Mouse (Mus musculus): ENCODE measurements around the gene Fis1.

The Fis1 gene

DNA sequence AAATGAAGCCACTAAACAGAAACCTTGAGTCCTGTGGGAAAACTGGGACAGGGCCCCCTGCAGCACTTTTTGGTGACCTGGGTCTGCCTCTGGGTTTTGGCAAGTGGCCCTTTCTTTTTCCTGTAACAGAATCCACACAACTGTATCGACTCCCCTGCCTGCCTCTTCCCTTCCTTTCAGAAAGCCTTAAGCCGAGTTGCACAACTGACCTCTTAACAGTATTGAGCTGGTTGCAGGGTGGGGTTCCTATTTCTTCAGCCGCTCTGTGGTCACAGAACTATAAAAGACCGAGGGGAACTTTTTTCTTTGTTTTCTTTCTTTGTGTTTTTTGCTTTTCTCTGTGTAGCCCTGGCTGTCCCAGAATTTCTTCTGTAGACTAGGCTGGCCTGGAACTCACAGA is 24.7 kb downstream of the Fis1 start:
- no peak for DNase-seq

DNA sequence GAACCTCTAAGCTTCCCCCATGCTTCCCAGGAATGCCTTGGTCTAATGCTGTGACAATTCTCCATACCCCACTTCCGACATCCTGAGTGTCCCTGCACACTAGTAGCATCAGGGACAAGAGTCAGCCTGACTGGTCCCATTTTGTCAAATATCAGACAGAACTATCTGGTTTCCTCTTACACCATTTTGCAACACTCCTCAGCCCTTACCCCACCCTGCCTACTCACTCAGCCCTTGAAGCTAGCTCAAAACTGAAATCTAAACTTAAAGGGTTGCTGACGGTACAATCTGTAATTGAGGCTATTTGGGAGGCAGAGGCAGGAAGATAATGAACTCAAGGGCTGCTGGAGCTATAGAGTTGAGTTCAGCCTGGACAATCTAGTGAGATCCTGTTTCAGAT is 26.7 kb downstream of the Fis1 start:
- DNase-seq: no peak

DNA sequence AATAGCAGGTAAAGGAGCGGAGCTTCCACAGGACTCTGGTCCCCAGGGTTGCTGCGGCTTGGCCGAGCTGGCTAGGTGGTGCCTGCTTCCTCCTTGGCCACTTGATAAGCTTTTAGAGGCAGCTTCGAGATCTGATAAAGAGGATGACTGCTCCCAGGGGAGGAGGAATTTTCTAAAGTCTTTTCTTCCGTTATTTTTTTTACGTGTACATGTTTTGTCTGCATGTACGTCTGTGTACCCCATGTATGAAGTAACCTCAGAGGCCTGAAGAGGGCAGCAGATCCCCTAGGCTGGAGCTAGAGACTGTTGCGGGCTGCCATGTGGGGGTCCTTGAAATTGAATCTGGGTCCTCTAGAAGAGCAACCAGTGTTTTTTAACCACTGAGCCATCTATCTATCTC is 27.9 kb downstream of the Fis1 start:
- DNase-seq: no peak

DNA sequence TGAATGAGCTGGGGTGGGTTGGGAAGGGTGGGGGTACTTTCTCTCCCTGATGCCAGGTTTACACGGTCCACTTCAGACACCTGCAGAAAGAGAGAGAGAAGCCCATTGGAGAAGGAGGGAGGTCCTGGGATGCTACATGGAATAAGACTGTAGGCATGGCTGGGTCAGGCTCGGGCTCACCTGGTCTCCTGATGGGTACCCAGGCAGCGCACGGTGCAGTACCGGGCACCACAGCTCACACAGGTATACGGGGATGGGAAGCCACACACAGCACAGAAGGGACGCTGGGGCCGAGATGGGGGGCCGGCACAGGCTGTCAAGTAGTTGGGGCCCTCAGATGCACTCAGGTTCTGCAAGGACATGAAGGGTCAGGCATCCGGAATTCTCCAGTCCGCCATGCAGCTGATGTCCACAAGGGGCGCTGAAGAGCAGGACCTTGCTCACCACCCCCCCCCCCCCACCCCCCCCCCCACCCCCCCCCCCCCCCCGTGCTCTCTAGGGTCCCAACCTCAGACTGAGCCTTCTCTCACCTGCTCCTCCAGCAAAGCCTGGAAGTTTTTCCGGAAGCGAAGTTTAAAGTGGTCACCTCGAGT is 29.4 kb downstream of the Fis1 start:
- peak; percentile 65 for DNase-seq

DNA sequence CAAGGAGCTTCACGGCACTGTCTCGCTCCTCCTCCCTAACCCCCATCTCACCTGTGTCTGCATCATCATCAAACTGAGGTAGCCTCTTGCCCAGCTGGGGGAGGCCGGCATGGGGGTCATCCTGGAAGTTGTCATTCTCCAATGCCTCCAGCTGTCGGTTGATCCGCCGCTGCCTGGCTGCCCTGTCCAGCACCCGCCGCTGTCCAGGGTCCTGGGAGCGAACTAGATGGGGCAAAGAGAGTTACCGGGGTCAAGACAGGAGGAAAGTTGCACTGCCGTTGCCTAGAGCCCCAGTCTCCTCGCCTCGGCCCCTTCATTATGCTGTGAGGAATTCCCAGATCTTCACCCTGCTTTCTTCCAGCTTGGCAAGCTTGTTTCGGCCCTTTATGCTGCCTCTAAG is 31.8 kb downstream of the Fis1 start:
- DNase-seq: no peak

DNA sequence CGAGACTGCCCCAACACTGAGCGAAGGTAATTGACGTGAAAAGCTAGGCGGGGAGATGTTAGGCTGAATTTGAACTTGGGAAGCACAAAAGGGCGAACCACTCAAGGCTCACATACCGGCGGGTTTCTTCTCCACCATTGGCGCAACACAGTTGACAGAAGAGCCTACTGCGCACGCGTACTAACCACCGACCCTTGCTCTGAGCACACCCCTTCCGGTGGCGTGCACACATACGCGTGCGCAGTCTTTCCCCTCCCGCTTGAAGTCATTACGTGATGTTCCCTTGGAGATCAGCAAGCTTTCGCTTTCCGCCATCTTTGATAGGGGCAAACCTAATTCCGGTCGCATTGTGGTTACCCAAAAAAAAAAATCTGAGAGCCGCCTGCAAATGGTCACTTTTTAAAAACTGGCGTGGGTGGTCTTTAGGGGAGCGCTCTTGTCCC is 33.6 kb downstream of the Fis1 start, which contains the start of gene Plod3:
Gene Plod3, plus strand, starts transcription at position 325 of the 443 bp plus-strand sequence.
- DNase-seq: peak; percentile 96

DNA sequence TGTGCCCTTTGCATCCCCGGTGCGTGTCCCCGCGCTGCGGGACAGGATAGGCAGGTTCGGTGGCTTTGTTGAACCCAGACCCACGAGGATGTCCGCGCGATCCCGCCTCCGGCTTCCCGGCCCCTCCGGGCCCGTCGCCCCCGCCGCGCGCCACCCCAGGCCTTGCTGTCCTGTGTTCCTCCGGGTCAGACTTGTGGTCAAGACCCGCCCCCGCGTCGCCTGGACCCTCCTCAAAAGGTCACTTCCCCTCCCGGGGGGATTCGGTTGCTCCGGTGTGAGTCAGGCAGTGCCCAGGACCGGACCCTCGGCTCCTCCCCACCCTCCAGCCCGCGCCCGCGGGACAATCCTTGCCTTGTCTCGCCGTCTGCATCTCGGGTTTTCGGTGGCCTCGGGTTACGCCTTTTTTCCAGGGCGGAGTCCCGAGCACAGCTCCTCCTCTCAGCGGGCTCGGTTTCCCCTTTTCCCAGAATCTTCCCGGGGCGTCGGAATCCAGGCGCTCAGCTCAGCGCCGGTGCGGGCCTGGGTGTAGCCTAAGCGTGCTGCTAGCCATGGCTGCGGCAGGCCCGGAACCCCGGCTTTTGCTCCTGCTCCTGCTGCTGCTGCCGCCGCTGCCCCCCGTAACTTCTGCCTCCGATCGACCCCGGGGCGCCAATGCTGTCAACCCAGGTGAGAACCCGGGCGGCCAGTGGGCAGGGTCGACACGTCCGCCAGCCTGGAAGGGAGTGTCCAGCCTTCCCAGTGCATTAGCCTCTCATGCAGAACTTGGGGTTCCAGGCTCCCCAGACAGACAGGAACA is 34.3 kb downstream of the Fis1 start:
- DNase-seq: peak; percentile 67

DNA sequence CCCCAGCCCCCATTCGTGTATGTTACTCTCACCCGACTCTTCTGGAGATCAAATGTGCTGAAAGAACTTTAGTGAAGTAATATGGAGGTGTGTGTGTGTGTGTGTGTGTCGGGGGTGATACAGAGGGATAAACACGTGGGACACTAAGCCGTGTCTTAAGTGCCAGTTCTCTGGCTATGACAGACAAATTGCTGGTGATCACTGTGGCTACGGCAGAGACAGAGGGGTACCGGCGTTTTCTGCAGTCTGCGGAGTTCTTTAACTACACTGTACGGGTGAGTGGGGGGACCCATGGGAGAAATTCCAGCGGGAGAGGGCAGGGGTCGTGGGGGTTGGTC is 34.8 kb downstream of the Fis1 start, which contains the start of gene Znhit1:
Gene Znhit1, minus strand, starts transcription at position 88 of the 338 bp plus-strand sequence.
- no peak for DNase-seq

DNA sequence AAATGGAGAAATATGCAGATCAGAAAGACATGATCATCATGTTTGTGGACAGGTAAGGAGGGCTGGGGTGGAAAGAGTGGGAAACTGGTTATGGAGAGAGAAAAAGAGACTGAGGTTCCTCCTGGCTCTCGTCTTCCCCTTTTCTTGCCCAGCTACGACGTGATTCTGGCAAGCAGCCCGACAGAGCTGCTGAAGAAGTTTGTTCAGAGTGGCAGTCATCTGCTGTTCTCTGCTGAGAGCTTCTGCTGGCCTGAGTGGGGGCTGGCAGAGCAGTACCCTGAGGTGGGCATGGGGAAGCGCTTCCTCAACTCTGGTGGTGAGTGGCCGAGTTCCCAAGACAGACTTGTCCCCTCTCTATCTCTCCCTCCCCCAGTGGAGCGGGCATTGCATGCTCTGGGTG is 35.3 kb downstream of the Fis1 start:
- peak; percentile 61 for DNase-seq

DNA sequence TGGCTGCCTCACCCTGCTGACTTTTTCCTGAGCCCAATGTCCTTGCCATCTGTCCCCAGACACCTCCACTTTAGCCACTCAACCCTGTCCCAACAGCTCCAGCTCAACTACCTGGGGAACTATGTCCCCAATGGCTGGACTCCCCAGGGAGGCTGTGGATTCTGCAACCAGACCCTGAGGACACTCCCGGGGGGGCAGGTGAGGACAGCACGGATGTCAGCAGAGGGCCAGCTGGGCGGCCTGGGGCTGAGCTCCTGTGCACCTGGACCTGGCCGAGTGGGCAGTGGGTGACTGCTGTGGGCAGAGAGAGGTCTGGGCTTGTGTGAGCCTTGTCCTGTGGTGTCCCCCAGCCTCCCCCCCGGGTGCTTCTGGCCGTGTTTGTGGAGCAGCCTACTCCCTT is 36.7 kb downstream of the Fis1 start:
- DNase-seq: no peak

DNA sequence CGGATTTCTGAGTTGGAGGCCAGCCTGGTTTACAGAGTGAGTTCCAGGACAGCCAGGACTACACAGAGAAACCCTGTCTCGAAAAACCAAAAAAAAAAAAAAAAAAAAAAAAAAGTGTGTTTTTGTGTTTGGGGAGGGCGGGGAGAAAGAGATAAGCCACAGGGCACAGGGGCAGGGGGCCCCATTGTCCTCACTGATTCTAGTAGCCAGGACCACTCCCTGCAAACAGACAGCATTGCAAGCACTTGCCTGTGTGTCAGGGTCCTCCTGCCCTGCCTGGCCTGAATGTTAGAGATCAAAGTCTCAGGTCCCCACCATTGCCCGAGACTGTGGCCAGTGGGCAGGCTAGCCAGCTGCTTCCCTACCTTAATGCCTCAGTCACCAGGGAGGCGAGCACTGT is 46.4 kb downstream of the Fis1 start:
- no peak for DNase-seq

DNA sequence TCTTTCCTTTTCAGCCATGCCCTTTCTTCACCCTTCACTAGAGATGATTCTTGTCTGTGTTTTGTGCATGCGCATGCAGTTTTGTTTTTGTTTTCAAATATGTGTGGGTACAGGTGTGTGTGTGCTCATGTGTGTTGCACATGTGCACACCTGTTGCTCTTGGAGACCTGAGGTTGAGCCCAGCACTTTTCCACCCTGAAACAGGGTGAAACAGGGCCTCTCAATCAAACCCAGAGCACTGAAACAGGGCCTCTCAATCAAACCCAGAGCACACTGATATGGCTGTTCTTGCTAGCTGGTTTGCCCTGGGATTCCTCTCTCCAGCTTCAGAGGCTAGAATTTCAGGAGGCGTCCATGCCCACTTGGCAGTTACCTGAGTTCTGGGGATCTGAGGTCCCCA is 47.5 kb downstream of the Fis1 start:
- DNase-seq: no peak

DNA sequence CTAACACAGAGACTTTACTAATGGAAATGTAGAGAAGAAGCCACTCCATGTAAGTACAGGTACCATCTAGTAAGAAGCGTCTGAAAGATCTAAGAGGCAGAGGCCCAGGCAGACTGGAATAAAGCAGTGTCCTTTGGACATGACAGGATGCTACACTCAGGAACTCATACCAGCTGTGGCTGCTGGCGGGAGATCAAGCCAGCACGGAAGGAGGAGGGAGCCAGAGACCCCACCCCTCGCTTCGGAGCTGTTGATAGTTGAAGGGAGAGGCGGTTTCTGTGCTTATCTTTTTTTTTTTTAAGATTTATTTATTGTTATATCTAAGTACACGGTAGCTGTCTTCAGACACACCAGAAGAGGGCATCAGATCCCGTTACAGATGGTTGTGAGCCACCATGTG is 54.2 kb downstream of the Fis1 start:
- DNase-seq: no peak

DNA sequence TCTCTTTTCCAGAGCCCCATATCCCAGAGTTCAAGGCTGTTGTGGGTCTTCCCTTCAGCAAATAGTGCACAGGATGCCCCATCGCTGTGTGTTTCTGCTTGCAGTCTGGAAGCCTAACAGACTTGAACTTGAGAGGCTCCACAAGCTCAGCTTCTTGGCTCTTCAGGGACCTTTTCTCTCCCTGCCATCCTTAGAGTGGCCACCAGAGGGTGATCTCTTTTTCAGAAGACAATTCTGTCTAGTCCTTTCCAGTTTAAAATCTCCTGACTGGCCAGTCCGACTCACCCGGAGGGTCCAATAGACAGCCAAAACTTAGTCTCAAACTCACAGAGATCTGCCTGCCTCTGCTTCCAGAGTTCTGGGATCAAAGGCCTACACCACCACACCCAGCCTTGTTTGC is 56.9 kb downstream of the Fis1 start:
- DNase-seq: peak; percentile 55

DNA sequence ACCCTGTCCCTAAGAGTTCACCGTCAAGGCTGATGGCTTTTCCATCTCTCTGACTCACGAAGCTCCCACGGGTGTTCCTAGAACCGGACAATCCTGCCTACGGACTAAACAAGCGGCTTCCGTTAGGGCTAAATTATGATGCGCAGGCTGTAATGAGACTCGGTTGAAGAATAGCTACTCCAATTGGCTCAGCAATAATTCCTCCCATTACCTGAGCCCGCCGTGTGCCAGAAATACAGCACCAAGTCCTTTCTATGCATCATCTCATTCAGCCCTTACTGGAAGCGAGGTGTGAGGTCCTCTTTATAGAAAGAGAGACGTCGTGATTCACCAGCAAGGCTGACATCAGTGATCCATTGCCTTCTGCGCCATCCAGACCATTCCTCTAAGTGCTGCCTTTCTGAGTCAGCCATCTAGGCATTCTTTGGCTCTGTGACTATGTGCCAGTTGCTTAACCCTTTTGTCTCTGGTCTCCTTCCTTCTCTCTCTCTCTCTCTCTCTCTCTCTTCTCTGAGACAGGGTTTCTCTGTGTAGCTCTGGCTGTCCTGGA is 59.4 kb downstream of the Fis1 start:
- DNase-seq: no peak
